Mouse (Mus musculus): Measurements from ENCODE around the gene H2-DMb2. TPM values are rescaled to one million over a fixed set of nuclear protein-coding genes. Genes with fewer than 3 reads are reported as not detected.
A peak's percentile ranks its signal among the peaks of the same experiment; 100 is the strongest.

H2-DMb2 gene
- polyA plus RNA-seq, 1 experiment from 2014 or later: 15.3 TPM

DNA sequence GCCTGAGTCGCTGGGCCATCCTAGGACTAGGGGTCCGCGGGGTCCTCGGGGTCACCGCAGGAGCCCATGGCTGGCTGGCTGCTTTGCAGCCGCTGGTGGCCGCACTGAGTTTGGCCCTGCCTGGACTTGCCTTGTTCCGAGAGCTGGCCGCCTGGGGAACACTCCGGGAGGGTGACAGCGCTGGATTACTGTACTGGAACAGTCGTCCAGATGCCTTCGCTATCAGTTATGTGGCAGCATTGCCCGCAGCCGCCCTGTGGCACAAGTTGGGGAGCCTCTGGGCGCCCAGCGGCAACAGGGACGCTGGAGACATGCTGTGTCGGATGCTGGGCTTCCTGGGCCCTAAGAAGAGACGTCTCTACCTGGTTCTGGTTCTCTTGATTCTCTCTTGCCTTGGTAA, 44.9 kb downstream of the H2-DMb2 start:
- H3K36me3 ChIP-seq (ENCODE audit: insufficient read depth, low read length): 0 out of 2 replicates have a peak, but pooled peaks cover 3% of the 10 kb centered on the region
- H3K4me3 ChIP-seq (replicated peaks; ENCODE audit: low read depth, low read length): peak overlapping the region; percentile 69
- peaks cover 14% of the 10 kb centered on the region for H3K27me3 ChIP-seq (ENCODE audit: insufficient read depth, low read length)
- H3K9me3 ChIP-seq (replicated peaks; ENCODE audit: low read length): no peaks in the 10 kb centered on the region
- H3K9ac ChIP-seq (ENCODE audit: low read depth, low read length): peak overlapping the region; percentile 69
- H3K4me2 ChIP-seq (ENCODE audit: low read length): peak overlapping the region; percentile 68
- no peaks in the 10 kb centered on the region; the same call in 1 of the 2 replicates for H3K4me1 ChIP-seq (replicated peaks; ENCODE audit: insufficient read depth, low read length)
- peak overlapping the region; percentile 75 for H3K27ac ChIP-seq
- TF ChIP-seq CTCF (IDR thresholded peaks at IDR 0.05; ENCODE audit: low read depth): no peak
- DNase-seq (ENCODE audit: low spot score) (peak; percentile 22), ATAC-seq (replicated peaks; ENCODE audit: low FRiP score, low read depth) (no peak)
- 3% methylated on average over 20 of the region's 20 CpGs for WGBS

DNA sequence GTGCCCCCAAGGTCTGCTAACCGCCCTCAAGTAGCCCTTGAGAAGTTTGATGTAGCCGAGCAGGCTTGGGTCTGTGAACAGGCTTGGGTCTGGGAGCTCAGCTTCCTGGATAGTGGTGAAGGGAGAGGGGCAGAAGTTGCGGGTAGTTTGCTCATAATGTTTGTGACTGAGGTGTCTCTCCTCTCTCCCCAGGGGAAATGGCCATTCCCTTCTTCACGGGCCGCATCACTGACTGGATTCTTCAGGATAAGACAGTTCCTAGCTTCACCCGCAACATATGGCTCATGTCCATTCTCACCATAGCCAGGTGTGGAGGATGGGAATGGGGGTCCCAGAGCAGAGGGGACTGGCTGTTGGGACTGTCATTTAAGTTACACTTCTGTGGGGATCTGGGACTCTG, 45.9 kb downstream of the H2-DMb2 start:
- Histone ChIP-seq H3K9me3 (replicated peaks; ENCODE audit: low read length) (no peaks in the 10 kb centered on the region), H3K4me3 (replicated peaks; ENCODE audit: low read depth, low read length) (no peak overlapping the region), H3K27ac (no peak overlapping the region), H3K27me3 (ENCODE audit: insufficient read depth, low read length) (peaks cover 21% of the 10 kb centered on the region), H3K36me3 (ENCODE audit: insufficient read depth, low read length) (0 out of 2 replicates have a peak, but pooled peaks cover 3% of the 10 kb centered on the region), H3K9ac (ENCODE audit: low read depth, low read length) (no peak overlapping the region), H3K4me1 (replicated peaks; ENCODE audit: insufficient read depth, low read length) (no peaks in the 10 kb centered on the region; the same call in 1 of the 2 replicates), H3K4me2 (ENCODE audit: low read length) (no peak overlapping the region)
- WGBS: 79% methylated on average over 6 of the region's 6 CpGs
- ATAC-seq (replicated peaks; ENCODE audit: low FRiP score, low read depth) (no peak), DNase-seq (ENCODE audit: low spot score) (no peak)
- no peak for TF ChIP-seq CTCF (IDR thresholded peaks at IDR 0.05; ENCODE audit: low read depth)

GRCm38 (mm10) chr17:34192852-34193251, 49.7 kb downstream of the H2-DMb2 start:
- ATAC-seq (replicated peaks; ENCODE audit: low FRiP score, low read depth) (no peak; the same call in 1 of the 2 replicates), DNase-seq (ENCODE audit: low spot score) (no peak)
- TF ChIP-seq CTCF (IDR thresholded peaks at IDR 0.05; ENCODE audit: low read depth): no peak
- Histone ChIP-seq H3K4me1 (replicated peaks; ENCODE audit: insufficient read depth, low read length) (no peaks in the 10 kb centered on the region; the same call in 1 of the 2 replicates), H3K9me3 (replicated peaks; ENCODE audit: low read length) (no peaks in the 10 kb centered on the region), H3K36me3 (ENCODE audit: insufficient read depth, low read length) (0 out of 2 replicates have a peak, but pooled peaks cover 7% of the 10 kb centered on the region), H3K9ac (ENCODE audit: low read depth, low read length) (no peak overlapping the region), H3K27me3 (ENCODE audit: insufficient read depth, low read length) (peaks cover 22% of the 10 kb centered on the region), H3K4me2 (ENCODE audit: low read length) (no peak overlapping the region), H3K4me3 (replicated peaks; ENCODE audit: low read depth, low read length) (no peak overlapping the region), H3K27ac (no peak overlapping the region)
- WGBS: 24% methylated on average over 16 of the region's 16 CpGs

- Histone ChIP-seq H3K27ac (no peak overlapping the region), H3K4me3 (replicated peaks; ENCODE audit: low read depth, low read length) (no peak overlapping the region), H3K9me3 (replicated peaks; ENCODE audit: low read length) (no peaks in the 10 kb centered on the region), H3K27me3 (ENCODE audit: insufficient read depth, low read length) (peaks cover 22% of the 10 kb centered on the region), H3K36me3 (ENCODE audit: insufficient read depth, low read length) (0 out of 2 replicates have a peak, but pooled peaks cover 7% of the 10 kb centered on the region), H3K4me2 (ENCODE audit: low read length) (no peak overlapping the region), H3K4me1 (replicated peaks; ENCODE audit: insufficient read depth, low read length) (no peaks in the 10 kb centered on the region), H3K9ac (ENCODE audit: low read depth, low read length) (no peak overlapping the region)
- no peak for DNase-seq (ENCODE audit: low spot score)
- WGBS: 56% methylated on average over 8 of the region's 8 CpGs
- no peak for TF ChIP-seq CTCF (IDR thresholded peaks at IDR 0.05; ENCODE audit: low read depth)
- no peak for ATAC-seq (replicated peaks; ENCODE audit: low FRiP score, low read depth)
These were observed 50.4 kb downstream of the H2-DMb2 start for GRCm38 (mm10) chr17:34193468-34193867.

- 0 out of 2 replicates have a peak, but pooled peaks cover 7% of the 10 kb centered on the region for H3K36me3 ChIP-seq (ENCODE audit: insufficient read depth, low read length)
- H3K9me3 ChIP-seq (replicated peaks; ENCODE audit: low read length): no peaks in the 10 kb centered on the region
- 88% methylated on average over 4 of the region's 4 CpGs for WGBS
- H3K9ac ChIP-seq (ENCODE audit: low read depth, low read length): no peak overlapping the region
- DNase-seq (ENCODE audit: low spot score): no peak
- no peak overlapping the region for H3K4me3 ChIP-seq (replicated peaks; ENCODE audit: low read depth, low read length)
- no peak overlapping the region for H3K4me2 ChIP-seq (ENCODE audit: low read length)
- no peaks in the 10 kb centered on the region for H3K4me1 ChIP-seq (replicated peaks; ENCODE audit: insufficient read depth, low read length)
- no peak overlapping the region for H3K27ac ChIP-seq
- no peak for TF ChIP-seq CTCF (IDR thresholded peaks at IDR 0.05; ENCODE audit: low read depth)
- peaks cover 22% of the 10 kb centered on the region for H3K27me3 ChIP-seq (ENCODE audit: insufficient read depth, low read length)
- no peak for ATAC-seq (replicated peaks; ENCODE audit: low FRiP score, low read depth)
These were observed 51.6 kb downstream of the H2-DMb2 start for GRCm38 (mm10) chr17:34194723-34195122.

GRCm38 (mm10) chr17:34196491-34196890, 53.4 kb downstream of the H2-DMb2 start:
- WGBS: 48% methylated on average over 12 of the region's 12 CpGs
- H3K9me3 ChIP-seq (replicated peaks; ENCODE audit: low read length): no peaks in the 10 kb centered on the region
- no peaks in the 10 kb centered on the region for H3K4me1 ChIP-seq (replicated peaks; ENCODE audit: insufficient read depth, low read length)
- DNase-seq (ENCODE audit: low spot score) (no peak), ATAC-seq (replicated peaks; ENCODE audit: low FRiP score, low read depth) (no peak)
- H3K9ac ChIP-seq (ENCODE audit: low read depth, low read length): no peak overlapping the region
- no peak for TF ChIP-seq CTCF (IDR thresholded peaks at IDR 0.05; ENCODE audit: low read depth)
- no peak overlapping the region for H3K27ac ChIP-seq
- 0 out of 2 replicates have a peak, but pooled peaks cover 4% of the 10 kb centered on the region for H3K36me3 ChIP-seq (ENCODE audit: insufficient read depth, low read length)
- no peak overlapping the region for H3K4me2 ChIP-seq (ENCODE audit: low read length)
- peaks cover 22% of the 10 kb centered on the region for H3K27me3 ChIP-seq (ENCODE audit: insufficient read depth, low read length)
- no peak overlapping the region for H3K4me3 ChIP-seq (replicated peaks; ENCODE audit: low read depth, low read length)
